21 mouse cellular contexts compared by ENCODE assay signal in genomic region chr2:135300480-135300879, GRCm38 (mm10).
DNase-seq lines count a peak whose midpoint lies in the region; ATAC-seq lines count a peak whose summit lies in the region.
"Had no signal": no experiment of that assay in that cellular context is flagged by ENCODE, and none has a peak within 500 bp of the region (broad histone marks: within the 10 kb centered on the region; RNA-seq: fewer than 3 reads in every experiment).

No protein-coding gene starts in this region.

- no peaks in the 10 kb centered on the region for H3K27me3 ChIP-seq in hindbrain, embryonic 11.5 days (ENCODE audit: control insufficient read depth, insufficient read depth, low read length)
- H3K27me3 ChIP-seq in hindbrain, embryonic 16.5 days (replicated peaks; ENCODE audit: control insufficient read depth, insufficient read depth, low read length), result no peaks in the 10 kb centered on the region
- no peaks in the 10 kb centered on the region for H3K27me3 ChIP-seq in hindbrain, embryonic 13.5 days
- H3K27me3 ChIP-seq in hindbrain, embryonic 12.5 days, result no peaks in the 10 kb centered on the region
- no peaks in the 10 kb centered on the region for H3K27me3 ChIP-seq in neural tube, embryonic 13.5 days
- H3K27me3 ChIP-seq: CH12.LX had no signal

- no peak overlapping the region for H3K9ac ChIP-seq in hindbrain, embryonic 11.5 days (ENCODE audit: low read depth, low read length)
- H3K9ac ChIP-seq in hindbrain, embryonic 16.5 days (ENCODE audit: low read depth, low read length), result no peak overlapping the region
- no peak overlapping the region for H3K9ac ChIP-seq in hindbrain, embryonic 13.5 days
- no peak overlapping the region for H3K9ac ChIP-seq in hindbrain, embryonic 12.5 days
- H3K9ac ChIP-seq in neural tube, embryonic 13.5 days, result no peak overlapping the region

- 0 out of 2 replicates have a peak, but pooled peaks have one; percentile 17 for ATAC-seq in hindbrain, embryonic 11.5 days (ENCODE audit: low FRiP score)
- ATAC-seq in hindbrain, embryonic 16.5 days, result no peak
- peak; percentile 61; the same call in 1 of the 2 replicates for ATAC-seq in hindbrain, embryonic 13.5 days (ENCODE audit: low FRiP score)
- no peak for ATAC-seq in hindbrain, embryonic 12.5 days (ENCODE audit: low FRiP score)
- peak; percentile 56; the same call in 1 of the 2 replicates for ATAC-seq in neural tube, embryonic 13.5 days (ENCODE audit: low read depth)
- ATAC-seq: activated CD4-positive, CD25-positive, alpha-beta regulatory T cell, adult 4 months; CD4-positive, CD25-positive, alpha-beta regulatory T cell, adult 4 months; Patski had no signal

- H3K4me3 ChIP-seq in hindbrain, embryonic 11.5 days (ENCODE audit: low read depth, low read length), result no peak overlapping the region
- H3K4me3 ChIP-seq in hindbrain, embryonic 16.5 days (ENCODE audit: low read length), result no peak overlapping the region
- H3K4me3 ChIP-seq in hindbrain, embryonic 13.5 days, result no peak overlapping the region
- no peak overlapping the region for H3K4me3 ChIP-seq in hindbrain, embryonic 12.5 days
- H3K4me3 ChIP-seq in neural tube, embryonic 13.5 days, result no peak overlapping the region

- no peaks in the 10 kb centered on the region for H3K9me3 ChIP-seq in hindbrain, embryonic 11.5 days (ENCODE audit: control insufficient read depth, low read length)
- no peaks in the 10 kb centered on the region for H3K9me3 ChIP-seq in hindbrain, embryonic 16.5 days (ENCODE audit: control insufficient read depth, low read length)
- no peaks in the 10 kb centered on the region for H3K9me3 ChIP-seq in hindbrain, embryonic 13.5 days
- no peaks in the 10 kb centered on the region for H3K9me3 ChIP-seq in hindbrain, embryonic 12.5 days (replicated peaks)
- no peaks in the 10 kb centered on the region for H3K9me3 ChIP-seq in neural tube, embryonic 13.5 days

- 83% methylated on average over 1 of the region's 1 CpGs for WGBS in hindbrain, embryonic 11.5 days
- WGBS in hindbrain, embryonic 16.5 days, result 80% methylated on average over 1 of the region's 1 CpGs
- 56% methylated on average over 1 of the region's 1 CpGs for WGBS in hindbrain, embryonic 13.5 days
- 75% methylated on average over 1 of the region's 1 CpGs for WGBS in hindbrain, embryonic 12.5 days
- 34% methylated on average over 1 of the region's 1 CpGs for WGBS in neural tube, embryonic 13.5 days

- H3K36me3 ChIP-seq in hindbrain, embryonic 11.5 days (ENCODE audit: control insufficient read depth, insufficient read depth, low read length), result no peaks in the 10 kb centered on the region
- no peaks in the 10 kb centered on the region for H3K36me3 ChIP-seq in hindbrain, embryonic 16.5 days (ENCODE audit: control insufficient read depth, insufficient read depth, low read length)
- H3K36me3 ChIP-seq in hindbrain, embryonic 13.5 days, result no peaks in the 10 kb centered on the region
- no peaks in the 10 kb centered on the region for H3K36me3 ChIP-seq in hindbrain, embryonic 12.5 days
- no peaks in the 10 kb centered on the region for H3K36me3 ChIP-seq in neural tube, embryonic 13.5 days
- H3K36me3 ChIP-seq: G1E had no signal

- no peaks in the 10 kb centered on the region for H3K4me1 ChIP-seq in hindbrain, embryonic 11.5 days (replicated peaks; ENCODE audit: control insufficient read depth, insufficient read depth, low read length)
- no peaks in the 10 kb centered on the region for H3K4me1 ChIP-seq in hindbrain, embryonic 16.5 days (ENCODE audit: control insufficient read depth, insufficient read depth, low read depth, low read length)
- peaks cover 12% of the 10 kb centered on the region for H3K4me1 ChIP-seq in hindbrain, embryonic 13.5 days (replicated peaks)
- peaks cover 7% of the 10 kb centered on the region; the same call in 1 of the 2 replicates for H3K4me1 ChIP-seq in hindbrain, embryonic 12.5 days
- H3K4me1 ChIP-seq in neural tube, embryonic 13.5 days (replicated peaks), result peaks cover 10% of the 10 kb centered on the region; the same call in 1 of the 2 replicates

- no peak overlapping the region for H3K4me2 ChIP-seq in hindbrain, embryonic 11.5 days (replicated peaks; ENCODE audit: low read depth, low read length)
- no peak overlapping the region for H3K4me2 ChIP-seq in hindbrain, embryonic 16.5 days (ENCODE audit: low read length)
- H3K4me2 ChIP-seq in hindbrain, embryonic 13.5 days, result no peak overlapping the region
- H3K4me2 ChIP-seq in hindbrain, embryonic 12.5 days (replicated peaks), result no peak overlapping the region
- H3K4me2 ChIP-seq in neural tube, embryonic 13.5 days, result no peak overlapping the region

- no peak overlapping the region for H3K27ac ChIP-seq in hindbrain, embryonic 11.5 days (ENCODE audit: low read depth, low read length)
- no peak overlapping the region for H3K27ac ChIP-seq in hindbrain, embryonic 16.5 days (ENCODE audit: low read depth, low read length)
- H3K27ac ChIP-seq in hindbrain, embryonic 13.5 days, result no peak overlapping the region
- no peak overlapping the region for H3K27ac ChIP-seq in hindbrain, embryonic 12.5 days
- H3K27ac ChIP-seq in neural tube, embryonic 13.5 days (replicated peaks), result no peak overlapping the region

- no peak for DNase-seq in hindbrain, embryonic 11.5 days (ENCODE audit: low spot score)
- no peak for DNase-seq in neural tube, embryonic 10.5 days (ENCODE audit: extremely low spot score, low spot score)
- DNase-seq: adrenal gland, adult 2 months; adrenal gland, adult 8-10 months; adrenal gland, postnatal 10 days; adrenal gland, postnatal 14 days; adrenal gland, postnatal 25 days; adrenal gland, postnatal 36 days; B cell, adult 2 months; cerebellum, adult 11 months; cerebellum, adult 11-12 months; cerebellum, adult 18-20 months had no signal

Comparison
In these comparisons a context has a peak if more than half of its experiments do, and no peak if none do; other contexts are left out.
1. ATAC-seq: peak in hindbrain, embryonic 11.5 days (single experiment), hindbrain, embryonic 13.5 days (single experiment) and neural tube, embryonic 13.5 days (single experiment); none in hindbrain, embryonic 16.5 days (single experiment) and hindbrain, embryonic 12.5 days (single experiment).